Mouse (Mus musculus): ENCODE measurements around the gene Dpm3.

Gene Dpm3

DNA sequence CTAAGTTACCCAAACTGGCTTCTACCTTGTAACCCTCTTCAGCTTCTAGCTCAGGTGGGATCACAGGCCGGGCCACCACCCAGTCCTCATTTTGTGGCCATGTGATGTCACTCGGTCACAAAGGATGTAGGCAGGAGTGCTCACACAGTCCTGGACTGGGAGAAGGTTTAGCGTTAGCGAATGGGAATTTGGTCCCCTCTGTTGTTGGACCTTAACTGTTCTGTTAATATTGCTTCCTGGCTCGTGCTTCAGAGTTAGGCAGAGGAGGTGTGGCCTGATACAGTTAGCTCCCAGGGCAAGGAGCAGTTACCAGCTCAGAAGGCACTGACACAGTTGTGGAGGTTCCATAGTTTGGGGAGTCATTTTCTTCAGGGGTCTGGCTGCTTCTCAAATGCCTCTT is 35.0 kb downstream of the Dpm3 start:
- no peak for DNase-seq (ENCODE audit: low read depth, low spot score)

DNA sequence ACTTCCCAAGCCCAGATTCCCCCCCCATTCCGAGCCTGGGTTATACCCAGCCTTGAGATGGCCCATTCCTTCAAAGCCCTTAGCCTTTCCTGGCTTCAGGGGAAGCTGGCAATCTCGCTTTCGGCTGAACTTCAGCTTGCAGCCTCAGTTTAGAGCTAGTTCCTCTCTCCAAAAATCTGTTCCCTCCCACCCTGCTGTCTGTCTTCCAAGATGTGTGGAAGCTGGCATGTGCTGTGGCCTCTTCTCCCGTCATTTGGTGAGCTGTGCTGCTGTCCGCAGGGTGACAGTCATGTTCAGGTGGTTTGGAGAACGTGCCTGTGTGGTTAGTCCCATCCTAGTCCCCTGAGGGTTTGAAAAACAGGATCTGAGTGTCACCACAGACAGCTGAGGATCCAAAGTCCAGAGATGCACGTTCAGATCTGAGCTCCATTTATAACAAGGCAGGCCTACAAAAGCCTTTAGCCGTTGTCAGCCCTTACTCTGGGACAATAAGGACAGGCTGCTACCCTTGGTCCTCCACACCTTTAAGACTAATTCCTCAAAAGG is 36.6 kb downstream of the Dpm3 start:
- no peak for DNase-seq (ENCODE audit: low read depth, low spot score)

DNA sequence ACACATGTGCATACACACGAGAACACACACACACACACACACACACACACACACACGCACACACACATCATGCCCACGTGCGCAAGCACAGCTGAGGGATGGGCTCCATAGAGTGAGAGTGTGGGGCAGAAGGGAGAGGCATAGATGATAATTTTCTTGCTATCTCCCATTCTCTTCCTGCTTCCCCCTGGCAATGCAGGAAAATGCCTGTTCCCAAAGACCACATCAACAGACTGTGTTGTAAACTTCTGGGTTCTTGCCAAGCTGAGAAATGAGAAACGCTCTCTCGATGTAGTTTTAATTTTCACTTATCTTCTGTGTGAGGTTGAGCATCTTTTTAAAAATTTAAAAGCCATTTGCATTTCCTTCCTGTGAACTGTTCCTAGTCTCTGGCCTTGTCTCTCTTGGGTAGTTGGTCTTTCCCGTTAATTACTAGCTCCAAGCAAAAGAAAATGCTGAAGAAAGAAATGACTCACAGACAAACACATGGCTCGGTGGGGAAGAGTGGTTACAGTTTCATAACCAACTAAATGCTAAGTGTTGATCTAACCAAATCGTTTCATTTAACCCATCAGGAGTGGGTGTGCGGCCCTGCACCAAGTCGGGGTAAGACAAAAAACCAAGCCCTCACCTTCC is 37.7 kb downstream of the Dpm3 start:
- no peak for DNase-seq (ENCODE audit: low read depth, low spot score)

DNA sequence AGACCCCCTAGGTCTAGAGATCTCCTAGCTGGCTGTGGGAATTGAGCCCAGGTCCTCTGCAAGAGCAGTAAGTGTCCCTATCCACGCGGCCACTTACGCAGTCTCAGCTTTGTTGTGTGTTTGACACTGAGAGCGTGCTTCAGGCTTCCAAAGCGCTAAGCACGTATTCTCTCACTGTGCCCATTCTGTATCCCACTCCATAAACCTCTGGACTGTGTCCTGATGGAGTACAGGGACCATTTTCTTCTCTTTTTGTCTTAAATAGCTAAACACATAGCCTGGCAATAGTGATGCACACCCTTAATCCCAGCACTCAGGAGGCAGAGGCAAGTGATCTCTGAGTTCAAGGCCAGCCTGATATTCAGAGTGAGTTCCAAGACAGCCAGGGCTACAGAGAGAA is 39.8 kb downstream of the Dpm3 start:
- no peak for DNase-seq (ENCODE audit: low read depth, low spot score)

DNA sequence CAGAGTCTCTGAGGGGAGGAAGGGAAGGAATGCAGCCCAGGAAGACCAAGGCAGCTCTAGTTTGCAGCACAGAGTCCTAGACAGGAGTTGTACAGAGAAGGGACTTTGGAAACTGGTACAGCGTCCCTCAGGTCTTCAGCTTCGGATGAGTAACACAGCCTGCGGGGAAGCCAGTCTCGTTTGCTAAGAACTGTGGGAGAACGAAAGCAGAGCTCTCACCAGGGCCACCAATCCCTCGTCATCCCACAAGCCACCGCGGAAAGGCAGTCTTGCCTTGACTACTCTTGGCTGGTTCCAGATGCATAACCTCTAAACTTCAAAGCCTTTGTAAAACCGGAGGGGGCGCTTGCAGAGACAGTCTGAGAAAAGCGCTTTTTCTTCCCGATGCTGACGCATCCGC is 40.3 kb downstream of the Dpm3 start:
- DNase-seq (ENCODE audit: low read depth, low spot score): no peak

DNA sequence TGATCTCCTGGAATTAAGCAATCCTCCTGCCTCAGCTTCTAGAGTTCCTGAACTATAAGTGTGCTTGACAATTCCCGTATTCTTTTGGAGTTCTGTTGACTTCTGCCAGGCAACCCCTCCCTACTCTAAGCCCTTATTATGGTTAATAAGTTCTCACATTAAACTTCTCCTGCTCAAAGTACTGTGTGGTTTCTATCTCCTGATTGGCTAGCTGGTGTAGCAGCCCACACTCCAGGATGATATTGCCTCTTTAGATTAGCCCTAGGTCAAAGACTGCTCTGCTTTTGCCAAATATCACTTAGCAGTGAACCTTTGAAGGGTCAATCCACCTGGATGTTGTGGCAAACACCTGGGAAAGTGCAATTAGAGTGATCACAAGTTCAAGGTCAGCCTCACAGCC is 40.9 kb downstream of the Dpm3 start:
- no peak for DNase-seq (ENCODE audit: low read depth, low spot score)

DNA sequence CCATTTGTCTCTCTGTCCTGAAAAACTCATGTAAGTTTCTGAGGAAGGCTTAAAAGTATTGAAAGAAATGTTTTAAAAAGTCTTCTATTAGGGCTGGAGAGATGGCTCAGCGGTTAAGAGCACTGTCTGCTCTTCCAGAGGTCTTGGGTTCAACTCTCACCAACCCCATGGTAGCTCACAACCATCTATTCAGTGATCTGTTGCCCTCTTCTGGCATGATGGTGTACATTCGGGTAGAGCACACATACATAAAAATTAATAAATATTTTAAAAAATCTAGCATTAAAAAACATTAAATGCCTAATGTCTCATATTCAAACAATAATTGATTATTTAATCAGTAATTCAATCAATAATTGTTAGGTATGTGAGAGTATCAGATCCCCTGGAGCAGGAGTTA is 41.4 kb downstream of the Dpm3 start:
- no peak for DNase-seq (ENCODE audit: low read depth, low spot score)

DNA sequence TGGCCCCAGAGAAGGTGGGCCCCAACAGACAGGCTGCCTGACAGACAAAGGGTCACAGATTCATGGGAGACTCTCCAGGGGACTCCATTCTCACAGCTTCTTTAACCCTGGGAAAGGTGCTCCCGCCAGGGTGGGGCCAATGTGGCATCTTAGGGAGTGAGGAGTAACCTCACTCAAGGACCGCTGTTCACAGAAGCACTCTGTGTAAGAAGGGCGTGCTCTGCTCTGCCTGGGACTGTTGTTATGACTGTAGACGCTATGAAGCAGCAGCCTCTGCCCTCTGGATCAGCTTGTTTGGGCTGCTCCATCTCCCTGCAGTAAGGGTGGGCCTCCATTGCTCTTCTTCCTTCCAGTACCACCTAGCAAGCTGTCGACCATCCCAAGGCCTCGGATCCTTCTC is 45.3 kb downstream of the Dpm3 start:
- no peak for DNase-seq (ENCODE audit: low read depth, low spot score)

DNA sequence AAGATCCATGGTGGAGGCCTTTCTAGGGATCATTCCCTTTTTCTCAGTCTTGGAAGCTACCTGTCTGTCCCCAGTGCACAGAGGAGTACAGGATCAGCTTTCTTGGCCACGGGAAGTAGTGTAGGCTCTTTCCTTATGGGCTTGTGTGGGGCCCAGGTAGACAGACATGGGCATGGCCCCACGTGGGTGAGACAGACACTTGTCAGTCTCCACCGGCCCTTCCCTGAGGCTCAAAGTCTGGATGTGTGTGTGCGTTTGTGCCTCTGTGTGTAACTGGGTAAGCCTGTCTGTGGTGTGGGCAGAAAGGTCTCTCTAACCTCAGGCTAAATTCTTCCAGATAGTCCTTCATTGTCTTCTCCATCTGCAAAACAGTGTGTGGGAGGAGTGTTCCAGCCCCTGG is 45.9 kb downstream of the Dpm3 start:
- DNase-seq (ENCODE audit: low read depth, low spot score): no peak

DNA sequence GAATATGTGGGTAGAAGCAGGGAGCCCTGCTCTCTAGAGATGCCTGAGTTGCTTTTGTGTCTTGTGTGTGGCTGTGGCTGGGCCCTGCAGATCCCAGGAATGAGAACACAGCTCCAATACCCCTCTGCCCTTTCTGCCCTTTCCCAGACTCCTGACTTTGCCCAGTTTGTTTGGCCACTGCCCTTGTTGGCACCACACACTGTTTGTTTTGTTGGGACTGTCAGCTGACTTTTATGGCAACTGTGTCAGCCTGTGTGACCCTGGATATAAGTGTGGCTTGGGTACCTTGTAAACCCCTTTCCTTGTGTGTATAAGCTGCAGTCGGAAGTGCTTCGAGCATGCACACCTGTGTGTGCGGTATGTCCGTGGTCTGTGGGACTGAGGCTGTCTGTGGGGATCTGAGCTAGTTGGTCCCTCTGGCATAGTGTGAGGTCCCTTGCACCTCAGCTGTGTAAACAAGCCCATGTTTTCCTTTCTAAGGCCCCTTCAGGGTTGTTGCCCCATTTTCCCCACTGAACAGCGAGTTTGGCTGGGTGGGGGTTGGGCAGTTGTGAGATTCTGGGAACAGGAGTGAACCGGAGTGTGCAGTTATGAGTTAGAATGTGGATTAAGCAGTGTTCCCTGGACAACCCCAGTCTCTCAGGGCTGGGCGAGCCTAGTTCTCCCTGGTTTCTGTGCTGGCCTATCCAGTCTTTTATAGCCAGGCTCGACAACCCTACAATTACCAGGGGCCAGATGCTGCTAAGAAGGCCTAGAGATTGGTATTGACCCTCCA is 46.6 kb downstream of the Dpm3 start:
- DNase-seq (ENCODE audit: low read depth, low spot score): no peak

DNA sequence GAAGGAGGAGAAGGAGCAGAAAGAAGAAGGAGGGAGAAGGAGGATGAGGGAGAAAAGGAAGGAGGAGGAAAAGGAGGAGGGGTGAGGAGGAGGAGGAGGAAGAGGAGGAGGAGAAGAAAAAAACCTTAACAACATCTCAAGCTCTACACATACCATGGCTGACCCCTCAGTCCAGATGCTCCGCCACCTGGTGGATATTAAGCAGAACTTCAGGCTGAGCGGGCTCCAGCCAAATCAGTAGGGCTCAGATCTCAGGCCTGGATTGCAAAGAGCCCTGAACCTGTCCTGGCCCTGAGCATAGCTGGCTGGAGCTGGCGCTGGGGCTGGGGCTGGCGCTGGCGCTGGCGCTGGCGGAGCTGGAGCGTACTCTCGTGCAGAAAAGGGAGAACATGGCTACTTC is 48.9 kb downstream of the Dpm3 start:
- DNase-seq (ENCODE audit: low read depth, low spot score): peak; percentile 55

DNA sequence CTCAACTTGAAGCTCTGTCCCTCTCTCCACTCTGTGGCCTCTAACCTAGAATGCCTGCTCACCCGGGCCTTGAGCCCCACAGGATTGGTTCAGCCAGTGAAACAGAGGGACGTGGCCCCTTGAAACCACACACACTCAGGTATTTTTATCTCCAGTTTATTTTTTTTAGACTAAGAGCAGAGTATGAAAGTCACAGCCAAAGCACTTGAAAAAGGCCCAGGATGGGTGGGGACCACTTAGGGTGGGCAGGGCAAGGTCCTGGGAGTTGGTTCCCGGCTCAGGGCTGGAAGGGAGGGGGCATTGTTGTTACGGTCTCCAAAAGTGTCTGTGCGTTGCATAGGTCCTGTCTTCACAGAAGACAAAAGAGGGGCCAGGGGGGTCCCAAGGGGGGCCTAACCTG is 55.2 kb downstream of the Dpm3 start:
- DNase-seq (ENCODE audit: low read depth, low spot score): no peak

DNA sequence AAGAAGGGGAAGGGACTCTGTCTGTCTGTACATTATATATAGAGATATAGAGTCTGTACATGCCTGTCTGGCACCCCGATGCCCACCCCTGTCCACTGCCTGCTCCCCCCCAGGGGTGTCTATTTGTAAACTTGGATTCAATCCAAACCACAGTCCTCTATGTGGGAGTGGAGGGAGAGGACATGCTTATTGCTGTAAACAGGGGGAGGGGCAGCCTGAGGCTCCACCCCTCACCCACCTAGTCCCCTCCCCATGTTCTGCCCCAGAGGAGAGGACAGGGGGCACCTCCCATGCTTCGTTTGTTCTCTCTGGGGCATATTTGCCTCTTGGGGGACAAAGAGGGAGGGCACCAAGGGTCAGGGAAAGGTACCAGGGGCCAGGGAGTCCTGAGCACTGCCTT is 55.6 kb downstream of the Dpm3 start:
- DNase-seq (ENCODE audit: low read depth, low spot score): no peak

DNA sequence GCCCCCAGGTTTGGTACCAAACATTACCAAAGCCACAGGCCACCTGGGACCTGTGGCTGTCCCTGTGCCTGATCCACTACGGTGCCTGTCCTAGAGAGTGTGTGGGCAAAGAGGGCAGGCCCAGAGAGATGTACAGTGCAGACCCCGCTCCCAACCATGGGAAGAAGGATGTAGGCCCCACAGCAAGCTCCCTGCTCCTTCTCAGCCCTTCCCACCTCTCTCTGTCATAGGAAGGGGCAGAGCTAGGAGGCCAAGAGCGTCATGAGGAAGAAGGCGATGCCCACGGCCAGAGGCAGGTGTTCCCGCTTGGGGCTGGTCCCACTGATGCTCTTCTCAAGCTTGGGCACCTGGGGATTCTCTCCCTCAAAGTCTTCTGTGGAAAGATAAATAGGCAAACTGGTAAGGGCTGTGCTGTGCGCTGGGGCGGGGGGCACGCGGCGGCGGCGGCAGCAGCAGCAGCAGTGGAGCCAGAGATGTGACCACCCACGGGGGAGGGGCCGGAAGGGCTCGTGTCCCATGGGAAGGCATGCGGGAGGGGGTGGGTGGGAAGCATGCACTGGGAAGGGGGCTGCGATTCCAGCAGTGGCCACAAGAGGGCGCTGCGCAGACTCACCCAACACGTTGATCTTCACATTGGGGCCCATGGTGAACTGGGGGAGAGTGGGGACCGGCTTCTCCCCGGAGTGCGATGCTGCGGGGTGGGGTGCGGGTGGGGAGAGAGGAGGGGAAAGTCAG is 56.2 kb downstream of the Dpm3 start:
- DNase-seq (ENCODE audit: low read depth, low spot score): peak; percentile 52

DNA sequence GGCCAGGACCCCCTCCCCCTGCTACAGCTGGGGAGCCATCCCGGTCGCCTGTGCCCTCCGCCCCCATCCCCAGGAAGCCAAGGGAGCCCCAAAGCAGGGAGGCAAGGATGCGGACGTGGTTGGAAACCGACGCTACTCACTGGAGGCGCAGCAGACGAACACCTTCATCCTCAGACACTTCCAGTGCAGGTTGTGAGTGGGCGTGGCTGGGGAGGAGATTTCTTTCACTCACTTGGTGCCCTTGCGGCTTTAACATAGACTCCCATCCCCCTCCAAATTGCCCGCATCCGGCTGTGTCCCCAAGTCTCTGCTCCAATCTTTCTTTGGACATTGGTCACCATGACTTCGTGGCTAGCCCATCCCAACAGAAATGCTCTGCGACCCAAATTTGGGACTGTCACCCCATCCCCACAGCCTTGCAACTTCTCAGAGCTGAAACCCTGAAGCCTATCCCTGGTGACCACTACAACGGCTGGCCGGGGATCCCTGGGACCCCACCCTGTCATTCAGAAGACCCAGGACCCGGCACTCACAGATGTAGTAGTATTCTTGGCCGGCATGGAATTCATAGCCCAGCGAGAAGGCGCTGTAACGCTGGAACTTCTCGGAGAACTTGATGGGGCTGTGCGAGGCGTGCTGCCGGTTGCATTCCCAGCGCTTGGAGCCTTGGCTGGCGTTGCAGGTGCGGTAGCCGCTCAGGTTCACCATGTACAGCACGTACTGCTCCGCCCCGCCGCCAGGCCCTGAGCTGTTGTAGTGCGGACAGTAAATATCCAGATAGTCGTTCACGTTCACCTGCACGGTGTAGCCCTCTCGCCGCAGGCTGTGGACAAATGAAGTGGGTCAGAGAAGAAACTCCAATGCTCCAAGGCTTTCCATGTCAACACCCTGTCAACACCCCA is 57.0 kb downstream of the Dpm3 start:
- no peak for DNase-seq (ENCODE audit: low read depth, low spot score)
